Mouse (Mus musculus): ENCODE measurements around the gene Dtnb. TPM values are rescaled to one million over a fixed set of nuclear protein-coding genes. Genes with fewer than 3 reads are reported as not detected.

Gene Dtnb
- polyA plus RNA-seq, 1 experiment: 53.8 TPM

DNA sequence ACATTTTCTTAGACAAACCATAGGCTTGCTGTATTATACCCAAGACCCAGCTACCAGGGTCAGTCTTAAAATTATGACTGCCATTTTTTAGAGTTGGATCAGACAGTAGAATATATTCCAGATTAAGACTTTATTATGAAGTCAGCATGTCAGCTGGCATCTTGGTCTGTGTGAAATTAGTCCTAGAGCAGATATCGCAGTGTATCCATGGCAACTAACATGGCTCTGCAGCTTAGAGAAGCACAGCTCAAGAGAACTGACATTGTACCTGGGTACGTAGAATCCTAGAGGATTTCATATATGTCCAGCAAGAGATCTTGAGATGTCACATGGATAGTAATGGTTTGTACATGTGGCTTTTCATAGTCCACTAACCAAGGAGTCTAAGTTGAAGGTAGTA lies 148.3 kb downstream of the Dtnb start:
- H3K27me3 ChIP-seq (replicated peaks): no peaks in the 10 kb centered on the region
- TF ChIP-seq FLI1 (IDR thresholded peaks at IDR 0.05; ENCODE audit: low read length): no peak
- TF ChIP-seq GATA1 (IDR thresholded peaks at IDR 0.05; ENCODE audit: borderline replicate concordance, low read length): no peak
- peaks cover 6% of the 10 kb centered on the region for H3K36me3 ChIP-seq (replicated peaks; ENCODE audit: low read length)
- H3K9me3 ChIP-seq: no peaks in the 10 kb centered on the region
- peaks cover 25% of the 10 kb centered on the region for H3K4me1 ChIP-seq
- H3K4me3 ChIP-seq (replicated peaks): no peak overlapping the region

DNA sequence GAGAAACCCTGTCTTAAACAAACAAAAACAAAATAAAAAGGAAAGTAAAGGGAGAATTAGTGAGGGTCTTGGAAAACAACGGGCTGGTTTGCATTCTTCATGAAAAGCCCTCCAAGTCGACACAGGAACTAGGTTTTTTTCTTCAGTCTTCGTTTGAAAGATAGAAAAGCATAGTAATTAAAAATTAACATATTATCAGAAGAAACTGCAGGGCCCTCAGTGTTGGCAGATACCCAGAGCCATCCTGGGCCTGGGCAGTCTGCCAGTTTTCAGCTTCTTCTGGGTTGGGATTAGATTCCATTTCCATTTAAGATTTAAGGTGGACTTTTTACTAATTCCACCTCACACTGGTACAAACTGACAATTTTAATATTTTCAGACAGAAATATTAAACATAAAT lies 151.6 kb downstream of the Dtnb start:
- Histone ChIP-seq H3K9me3 (no peaks in the 10 kb centered on the region), H3K4me3 (replicated peaks) (no peak overlapping the region), H3K4me1 (peaks cover 26% of the 10 kb centered on the region), H3K27me3 (replicated peaks) (no peaks in the 10 kb centered on the region), H3K36me3 (replicated peaks; ENCODE audit: low read length) (peaks cover 6% of the 10 kb centered on the region)
- no peak for TF ChIP-seq FLI1 (IDR thresholded peaks at IDR 0.05; ENCODE audit: low read length)
- TF ChIP-seq GATA1 (IDR thresholded peaks at IDR 0.05; ENCODE audit: borderline replicate concordance, low read length): no peak

DNA sequence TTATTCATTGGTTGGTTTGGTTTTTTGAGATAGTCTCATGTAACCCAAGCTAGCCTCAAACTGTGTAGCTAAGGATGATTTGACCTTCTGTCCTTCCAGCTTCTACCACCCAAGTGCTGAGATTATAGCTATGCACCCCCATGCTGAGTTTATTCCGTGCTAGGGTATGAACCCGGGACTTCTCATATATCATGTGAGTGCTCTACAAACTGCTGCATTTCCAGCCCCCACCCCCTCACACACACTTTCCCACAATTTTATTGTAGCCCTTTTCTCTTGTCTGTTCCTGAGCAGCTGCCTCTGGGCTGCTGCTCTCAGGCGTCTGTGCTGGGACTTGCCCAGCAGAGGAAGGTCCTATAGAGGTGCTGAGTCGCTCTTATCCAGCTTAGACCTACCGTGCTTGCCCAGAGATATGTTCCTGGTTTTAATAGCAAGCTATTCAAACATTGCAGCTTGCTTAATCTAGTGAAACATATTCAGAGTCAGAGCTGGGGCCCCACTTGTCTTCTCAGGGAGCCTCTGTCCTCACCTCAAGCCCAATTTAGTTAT lies 152.7 kb downstream of the Dtnb start:
- Histone ChIP-seq H3K27me3 (replicated peaks) (no peaks in the 10 kb centered on the region), H3K4me1 (peaks cover 26% of the 10 kb centered on the region), H3K9me3 (no peaks in the 10 kb centered on the region), H3K4me3 (replicated peaks) (no peak overlapping the region), H3K36me3 (replicated peaks; ENCODE audit: low read length) (peaks cover 6% of the 10 kb centered on the region)
- TF ChIP-seq FLI1 (IDR thresholded peaks at IDR 0.05; ENCODE audit: low read length) (no peak), GATA1 (IDR thresholded peaks at IDR 0.05; ENCODE audit: borderline replicate concordance, low read length) (no peak)

DNA sequence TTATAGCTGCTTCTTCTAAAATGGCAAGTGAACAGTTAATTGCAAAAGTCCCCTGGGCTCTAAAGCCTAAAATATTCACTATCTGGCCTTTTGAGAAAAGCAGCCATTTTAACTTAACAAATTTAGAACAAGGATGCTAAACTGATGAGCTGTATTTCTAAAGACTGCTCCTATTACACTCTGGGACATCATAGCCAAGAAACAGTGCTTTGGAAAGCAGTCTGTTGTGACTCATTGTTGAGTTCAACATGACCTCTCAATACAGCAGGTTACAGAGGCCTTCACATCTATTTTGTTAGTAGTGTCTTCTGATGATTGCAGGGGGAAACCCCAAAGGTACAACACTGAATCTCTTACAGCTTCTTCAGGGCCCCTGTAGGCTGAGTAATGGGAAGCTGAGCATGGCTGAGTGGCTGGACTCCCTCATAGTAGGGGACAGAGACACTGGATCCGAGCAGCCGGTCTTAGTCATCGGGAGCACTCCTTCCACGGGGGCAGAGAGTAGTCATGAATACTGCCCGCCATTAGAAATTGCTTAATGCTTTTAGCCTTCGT lies 157.4 kb downstream of the Dtnb start:
- no peak for TF ChIP-seq GATA1 (IDR thresholded peaks at IDR 0.05; ENCODE audit: borderline replicate concordance, low read length)
- H3K27me3 ChIP-seq (replicated peaks): no peaks in the 10 kb centered on the region
- H3K4me3 ChIP-seq (replicated peaks): no peak overlapping the region
- H3K4me1 ChIP-seq: peaks cover 13% of the 10 kb centered on the region
- no peaks in the 10 kb centered on the region for H3K9me3 ChIP-seq
- H3K36me3 ChIP-seq (replicated peaks; ENCODE audit: low read length): no peaks in the 10 kb centered on the region

GRCm38 (mm10) chr12:3732623-3733265 lies 160.6 kb downstream of the Dtnb start:
- Histone ChIP-seq H3K4me1 (peaks cover 5% of the 10 kb centered on the region; the same call in 1 of the 2 replicates), H3K9me3 (no peaks in the 10 kb centered on the region)
- TF ChIP-seq FLI1 (IDR thresholded peaks at IDR 0.05; ENCODE audit: low read length): no peak

GRCm38 (mm10) chr12:3733328-3733727 lies 161.1 kb downstream of the Dtnb start:
- no peaks in the 10 kb centered on the region for H3K27me3 ChIP-seq (replicated peaks)
- H3K36me3 ChIP-seq (replicated peaks; ENCODE audit: low read length): no peaks in the 10 kb centered on the region
- H3K9me3 ChIP-seq: no peaks in the 10 kb centered on the region
- H3K4me3 ChIP-seq (replicated peaks): no peak overlapping the region
- TF ChIP-seq GATA1 (IDR thresholded peaks at IDR 0.05; ENCODE audit: borderline replicate concordance, low read length): no peak
- TF ChIP-seq FLI1 (IDR thresholded peaks at IDR 0.05; ENCODE audit: low read length): no peak
- H3K4me1 ChIP-seq: peaks cover 7% of the 10 kb centered on the region; the same call in 1 of the 2 replicates

More at GRCm38 (mm10) chr12:3732623-3733265, 160.6 kb downstream of the Dtnb start:
- Histone ChIP-seq H3K36me3 (replicated peaks; ENCODE audit: low read length) (no peaks in the 10 kb centered on the region), H3K4me3 (replicated peaks) (no peak overlapping the region), H3K27me3 (replicated peaks) (no peaks in the 10 kb centered on the region)

DNA sequence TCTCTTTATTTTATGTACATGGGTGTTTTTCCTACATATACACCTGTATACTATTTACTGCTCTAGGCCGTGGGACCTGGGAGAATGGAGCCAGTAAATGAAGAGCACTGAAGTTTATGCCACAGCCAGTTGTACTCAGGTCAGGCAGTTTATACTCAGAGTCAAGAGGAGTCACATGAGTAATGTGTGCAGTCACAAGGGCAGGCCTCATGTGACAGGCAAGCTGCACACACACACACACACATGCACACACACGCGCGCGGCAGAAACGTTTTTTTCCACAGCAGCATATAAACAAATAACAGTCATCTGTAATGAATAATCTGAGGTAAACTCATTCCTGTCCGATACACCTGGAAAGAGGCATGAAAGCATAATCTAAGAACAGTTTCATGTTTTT lies 164.8 kb downstream of the Dtnb start:
- Histone ChIP-seq H3K36me3 (replicated peaks; ENCODE audit: low read length) (no peaks in the 10 kb centered on the region), H3K4me1 (peaks cover 35% of the 10 kb centered on the region), H3K27me3 (replicated peaks) (no peaks in the 10 kb centered on the region), H3K4me3 (replicated peaks) (no peak overlapping the region), H3K9me3 (no peaks in the 10 kb centered on the region)
- TF ChIP-seq FLI1 (IDR thresholded peaks at IDR 0.05; ENCODE audit: low read length) (no peak), GATA1 (IDR thresholded peaks at IDR 0.05; ENCODE audit: borderline replicate concordance, low read length) (no peak)

- Histone ChIP-seq H3K36me3 (replicated peaks; ENCODE audit: low read length) (no peaks in the 10 kb centered on the region), H3K4me1 (peaks cover 35% of the 10 kb centered on the region), H3K9me3 (no peaks in the 10 kb centered on the region), H3K27me3 (replicated peaks) (no peaks in the 10 kb centered on the region), H3K4me3 (replicated peaks) (peak overlapping the region; percentile 18)
- TF ChIP-seq FLI1 (IDR thresholded peaks at IDR 0.05; ENCODE audit: low read length) (no peak), GATA1 (IDR thresholded peaks at IDR 0.05; ENCODE audit: borderline replicate concordance, low read length) (no peak)
Observed at GRCm38 (mm10) chr12:3738741-3739529, 166.8 kb downstream of the Dtnb start.

GRCm38 (mm10) chr12:3739749-3740704 lies 167.8 kb downstream of the Dtnb start:
- Histone ChIP-seq H3K4me3 (replicated peaks) (peak overlapping the region; percentile 90), H3K36me3 (replicated peaks; ENCODE audit: low read length) (no peaks in the 10 kb centered on the region), H3K4me1 (peaks cover 35% of the 10 kb centered on the region), H3K27me3 (replicated peaks) (no peaks in the 10 kb centered on the region), H3K9me3 (no peaks in the 10 kb centered on the region)
- TF ChIP-seq GATA1 (IDR thresholded peaks at IDR 0.05; ENCODE audit: borderline replicate concordance, low read length) (no peak), FLI1 (IDR thresholded peaks at IDR 0.05; ENCODE audit: low read length) (no peak)

All from megakaryocyte, embryonic 14.5 days (primary cell).